Mouse (Mus musculus) brain, embryonic 14.5 days (tissue): Measurements from ENCODE around the gene Dcaf15.

Experiments used
- CTCF ChIP-seq: fragments of 200-500 bp; IDR thresholded peaks from 2 replicates; pipeline ENCODE4 v1.5.1; 2012; ENCODE audit warnings: inconsistent platforms, mild to moderate bottlenecking, moderate library complexity, borderline replicate concordance; ENCODE audit not compliant: insufficient read depth, insufficient read length; ENCODE audit errors: extremely low read depth
- POLR2A ChIP-seq: fragments of 200-500 bp; IDR thresholded peaks from 2 replicates; pipeline ENCODE4 v1.6.1; 2012; ENCODE audit warnings: mild to moderate bottlenecking, inconsistent platforms, borderline replicate concordance; ENCODE audit not compliant: poor library complexity, insufficient read depth, insufficient read length, severe bottlenecking; ENCODE audit errors: extremely low read depth

DNA sequence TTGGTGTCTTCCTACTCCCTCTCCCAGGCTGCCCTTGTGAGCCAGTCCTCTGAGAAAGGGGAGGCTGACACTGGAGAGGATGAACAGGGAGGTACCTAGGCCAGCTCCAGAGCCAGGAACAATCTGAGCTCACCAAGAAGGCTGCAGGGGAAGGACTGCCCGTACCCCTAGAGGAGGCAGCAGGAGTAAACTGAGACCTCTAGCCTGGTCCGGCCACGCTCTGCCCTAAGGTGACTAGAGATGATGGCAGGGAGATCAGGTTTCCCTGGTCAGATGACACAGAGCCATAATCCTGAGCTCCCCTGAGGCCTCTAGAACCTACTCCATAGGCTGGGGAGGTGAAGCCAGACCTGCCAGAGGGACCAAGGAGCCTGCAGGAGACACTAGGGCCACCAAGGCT lies 27.7 kb downstream of the Dcaf15 start:
- TF ChIP-seq POLR2A (no peak), CTCF (no peak)
